Mouse (Mus musculus) lung, adult 2 months (tissue): ENCODE measurements around the gene Ube2k.

Experiments used
- CTCF ChIP-seq: fragments of 200-500 bp; IDR thresholded peaks from 2 replicates; pipeline ENCODE4 v1.5.1; 2011; ENCODE audit warnings: mild to moderate bottlenecking, low read length, control low read depth; ENCODE audit not compliant: insufficient read depth
- POLR2A ChIP-seq: fragments of 200-500 bp; IDR thresholded peaks from 2 replicates; pipeline ENCODE4 v1.6.1; 2011; ENCODE audit warnings: low read depth, mild to moderate bottlenecking, control low read depth, low read length, borderline replicate concordance; ENCODE audit errors: extremely low read depth

- TF ChIP-seq CTCF (no peak), POLR2A (no peak)
These were observed 35.6 kb upstream of the Ube2k start for GRCm38 (mm10) chr5:65501407-65501806.
